Mouse (Mus musculus) adrenal gland, postnatal 10 days (tissue): Measurements from ENCODE around the gene Pkmyt1. TPM values are rescaled to one million over a fixed set of nuclear protein-coding genes. Genes with fewer than 3 reads are reported as not detected.

Experiments used
- DNase-seq: peaks from one replicate; pipeline ENCODE4 v3.0.0; 2021; ENCODE audit warnings: mixed read lengths
- total RNA-seq, 2 experiments: library from RNA; stranded (reverse); gene quantifications; 2 replicates each; pipeline ENCODE4 v1.2.3; 2021

The Pkmyt1 gene
- total RNA-seq, 2 experiments from 2014 or later: 9.1 to 12.8 TPM

DNA sequence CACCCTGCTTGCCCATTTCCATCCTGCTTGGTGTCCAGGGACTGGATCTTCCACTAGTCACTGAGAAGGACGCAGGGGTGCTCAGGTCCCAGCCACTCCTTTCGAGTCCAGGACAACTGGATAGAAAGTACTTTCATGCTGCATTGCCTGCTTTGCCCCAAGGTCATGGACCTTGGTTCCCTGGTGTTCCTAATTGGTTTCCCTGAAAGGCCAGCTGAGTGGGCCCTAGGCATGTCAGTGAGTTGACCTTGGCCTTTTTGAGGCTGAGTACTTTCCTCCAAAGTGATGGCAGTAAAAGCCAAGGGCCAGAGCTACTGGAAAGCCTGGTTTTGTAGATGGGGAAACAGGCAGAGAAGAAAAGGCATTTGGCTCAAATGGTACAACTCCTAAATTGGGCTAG is 4.2 kb upstream of the Pkmyt1 start:
- DNase-seq: no peak

DNA sequence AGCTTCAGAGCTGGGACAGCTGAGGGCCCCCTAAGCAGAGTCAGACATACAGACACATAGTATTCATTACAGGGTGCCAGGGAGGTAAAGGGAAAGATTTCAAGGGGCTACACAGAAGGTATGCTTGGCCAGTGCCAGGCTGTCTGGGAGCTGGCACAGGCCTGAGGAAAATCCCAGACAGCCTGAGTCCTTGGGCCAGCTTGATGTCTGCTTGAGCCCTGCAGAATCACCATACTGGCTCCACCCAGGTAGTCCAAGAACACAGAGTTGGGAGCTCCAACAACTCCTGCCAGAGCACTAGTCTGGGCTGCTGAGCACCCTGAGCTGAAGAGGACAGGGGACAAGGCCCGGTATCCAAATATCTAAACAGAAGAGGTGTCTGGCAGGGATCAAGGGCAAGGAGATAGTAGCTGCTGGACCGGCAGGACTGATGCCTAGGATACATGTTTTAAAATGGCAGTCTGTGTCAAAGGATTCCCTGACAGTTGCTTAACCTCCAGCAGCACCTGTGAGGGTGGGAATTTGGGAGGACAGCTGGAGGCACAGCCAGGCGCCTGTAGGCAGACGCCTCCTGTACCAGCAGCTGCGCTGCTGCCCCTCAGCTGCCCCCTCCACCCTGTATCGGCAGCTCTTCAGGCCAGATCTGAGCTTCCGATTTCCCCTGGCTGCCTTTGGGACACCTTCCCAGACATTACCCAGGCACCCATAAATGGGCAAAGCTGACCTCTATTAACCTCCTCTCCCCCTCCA is 3.6 kb upstream of the Pkmyt1 start, which contains the start of gene 1520401A03Rik:
Gene 1520401A03Rik, minus strand, starts transcription at position 408 of the 750 bp plus-strand sequence.
- no peak for DNase-seq

DNA sequence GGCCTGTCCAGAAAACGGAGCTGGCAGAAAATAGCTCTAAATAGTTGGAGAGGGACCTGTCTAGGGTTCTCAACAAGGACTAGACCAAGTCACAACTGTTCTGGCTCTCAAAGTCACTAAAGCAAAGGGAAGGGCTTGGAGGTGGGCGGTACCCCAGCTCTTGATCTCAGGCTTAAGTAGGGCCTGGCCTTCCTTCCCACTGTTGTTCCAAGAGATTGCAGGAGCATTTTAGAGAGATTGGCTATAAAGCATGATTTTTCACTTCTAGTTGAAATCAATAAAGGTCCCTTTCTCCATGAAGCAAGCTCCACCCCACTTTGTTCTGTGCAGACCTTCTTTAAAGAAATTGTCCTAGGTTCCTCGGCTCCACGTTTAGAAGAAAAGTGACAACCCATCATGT is 659 bp upstream of the Pkmyt1 start:
- DNase-seq: no peak

DNA sequence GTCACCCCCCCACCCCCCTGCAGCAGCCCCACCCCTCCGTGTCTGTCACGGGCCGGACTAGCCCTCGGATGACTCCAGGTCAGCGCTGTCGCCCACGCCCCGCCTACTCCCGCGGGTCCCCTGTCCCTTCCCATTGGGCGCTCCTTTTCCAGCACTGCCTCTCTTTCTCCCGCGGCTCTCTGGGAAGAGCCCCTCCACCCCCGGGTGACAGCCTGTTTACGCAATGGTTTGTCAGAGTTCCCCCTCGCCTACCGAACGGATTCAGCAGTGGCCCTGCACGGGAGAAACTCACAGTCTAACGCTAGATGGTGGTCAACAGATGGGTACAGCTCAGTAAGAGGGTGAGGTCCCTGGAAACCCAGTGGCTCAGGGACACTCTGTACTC is 614 bp downstream of the Pkmyt1 start:
- DNase-seq: peak; percentile 87

DNA sequence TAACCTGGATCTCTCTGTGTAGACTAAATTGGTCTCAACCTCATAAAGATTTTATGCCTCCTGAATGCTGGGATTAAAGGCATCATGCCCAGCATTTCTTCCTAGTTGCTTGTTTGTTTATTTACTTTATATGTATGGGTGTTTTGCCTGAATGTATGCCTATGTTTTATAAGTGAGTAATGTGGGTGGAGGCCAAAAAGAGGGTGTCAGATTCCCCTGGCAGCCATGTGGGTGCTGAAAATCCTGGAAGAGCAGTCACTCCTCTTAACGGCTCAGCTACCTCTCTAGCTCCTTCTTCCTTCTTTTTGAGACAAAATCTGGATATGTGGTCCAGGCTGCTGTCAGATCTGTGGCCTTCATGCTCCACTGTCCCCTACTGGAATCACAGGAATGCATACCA is 4.3 kb downstream of the Pkmyt1 start:
- DNase-seq: no peak

DNA sequence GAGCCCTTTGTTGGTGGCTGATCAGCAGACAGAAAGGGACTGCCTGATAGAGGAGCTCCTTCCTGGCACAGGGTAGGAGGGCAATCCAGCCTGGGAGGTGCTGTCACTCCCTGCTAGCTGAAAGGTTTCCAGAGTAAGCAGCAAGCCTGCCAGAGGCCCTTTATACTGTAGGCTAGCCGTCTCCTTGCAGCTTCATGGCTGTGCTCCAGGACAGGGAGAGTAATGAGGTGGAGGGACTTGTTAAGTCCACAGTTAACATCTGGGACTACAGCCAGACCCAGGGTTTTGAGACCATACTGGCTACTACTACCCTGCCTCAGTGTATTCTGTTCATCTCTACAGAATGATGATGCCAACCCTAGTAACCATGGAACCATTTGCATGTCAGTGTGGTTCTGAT is 8.2 kb downstream of the Pkmyt1 start:
- DNase-seq: no peak

DNA sequence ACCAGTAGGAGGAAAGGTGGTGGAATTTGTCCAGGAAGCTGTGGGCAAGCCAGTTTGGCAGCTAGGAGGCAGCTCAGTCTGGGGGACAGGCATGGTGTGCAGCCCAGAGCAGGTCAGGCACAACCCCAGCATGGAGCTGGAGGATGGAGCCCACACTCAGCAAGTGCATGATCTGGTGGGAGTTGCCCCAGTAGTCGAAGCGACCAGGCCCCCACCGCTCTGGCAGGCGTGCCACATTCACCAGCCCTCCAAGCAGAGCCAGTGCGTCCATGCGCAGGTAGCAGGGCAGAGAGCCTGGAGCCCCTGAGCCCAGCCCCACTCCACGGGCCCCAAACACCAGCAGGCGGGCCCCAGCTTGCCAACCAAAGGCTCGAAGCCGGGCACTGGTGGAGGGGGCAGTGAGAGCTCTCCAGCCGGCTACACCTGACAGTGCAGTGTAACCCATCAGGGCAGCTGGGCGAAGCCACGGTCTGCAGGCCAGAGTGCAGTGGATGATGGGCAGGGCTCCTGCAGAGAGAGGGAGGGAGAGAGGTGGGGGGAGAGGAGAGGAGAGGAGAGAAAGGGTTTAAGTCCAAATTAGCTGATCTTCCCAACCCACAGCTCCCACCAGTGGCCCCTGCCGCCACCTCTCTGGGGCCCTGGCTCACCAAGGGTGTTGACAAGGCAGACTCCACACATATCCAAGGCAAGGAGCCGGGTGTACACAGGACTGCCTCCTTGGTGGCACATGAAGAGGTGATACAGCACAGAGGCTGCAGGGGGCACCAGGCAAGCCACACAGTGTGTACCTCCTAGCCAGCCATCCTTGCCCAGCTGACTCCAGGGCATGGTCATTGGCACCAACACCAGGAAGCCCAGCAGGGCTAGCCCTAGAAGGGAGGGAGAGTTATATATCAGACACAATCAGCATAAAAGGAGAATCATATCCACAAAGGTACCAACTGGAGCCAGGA is 11.6 kb downstream of the Pkmyt1 start:
- DNase-seq: no peak

DNA sequence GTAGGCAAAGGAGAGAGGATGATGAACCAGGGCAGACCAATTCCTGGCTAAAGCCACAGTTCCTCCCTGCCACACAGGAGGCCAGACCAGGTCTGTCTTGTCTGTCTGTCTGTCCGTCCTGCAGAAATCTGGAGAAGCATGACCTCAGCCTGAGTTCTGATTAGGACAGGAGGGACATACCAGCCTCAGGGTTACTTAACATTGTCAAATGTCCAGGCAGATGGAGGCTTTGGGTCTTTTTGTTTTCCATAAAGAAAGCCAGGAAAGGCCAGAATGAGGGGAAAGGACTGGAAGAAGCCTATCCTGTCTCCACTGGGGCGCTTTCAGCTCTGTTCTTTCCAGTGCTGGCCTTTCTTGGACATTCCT is 12.7 kb downstream of the Pkmyt1 start:
- no peak for DNase-seq

DNA sequence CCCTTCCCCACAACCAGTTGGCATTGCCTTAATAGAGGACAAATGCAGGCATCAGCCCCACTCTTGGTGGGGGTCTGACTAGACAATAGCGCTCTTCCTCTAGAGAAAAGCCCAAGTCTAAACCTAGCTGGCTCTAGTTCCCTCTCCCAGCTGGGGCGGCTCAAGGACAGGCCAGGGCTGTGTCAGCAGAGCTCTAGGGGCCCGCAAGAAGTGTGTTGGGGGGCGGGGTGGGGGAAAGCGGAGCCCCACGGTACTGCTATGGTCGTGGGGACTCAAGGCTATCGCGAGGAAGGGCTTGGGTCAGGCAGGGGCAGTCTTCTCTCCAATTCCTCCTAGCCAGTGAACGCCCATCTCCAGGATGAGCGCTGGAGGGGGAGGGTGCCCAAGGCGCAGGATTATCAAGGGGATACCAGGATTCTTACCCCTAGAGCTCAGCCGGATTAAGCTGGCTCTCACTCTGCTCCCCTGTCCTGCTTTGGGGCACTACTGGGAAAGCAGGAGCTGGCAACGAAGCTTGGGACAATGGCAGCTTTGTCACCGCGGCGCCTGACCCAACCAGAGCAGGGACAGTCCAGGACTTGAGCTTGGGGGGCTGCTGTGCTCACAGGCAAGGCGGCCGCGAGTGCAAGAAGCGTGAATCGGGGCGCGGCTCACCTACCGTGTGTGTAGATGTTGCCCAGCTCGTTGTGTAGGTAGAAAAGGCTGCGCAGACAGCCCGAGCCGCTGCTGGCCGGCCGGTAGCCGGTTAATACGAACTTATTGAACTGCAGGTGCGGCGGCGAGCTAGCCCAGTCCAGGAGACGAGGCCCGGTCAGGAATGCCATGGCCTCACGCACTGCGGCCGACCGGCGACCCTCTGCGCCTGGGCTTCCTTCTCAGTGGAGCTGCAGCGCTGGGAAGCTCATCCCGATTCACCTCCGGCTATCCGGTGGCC is 13.3 kb downstream of the Pkmyt1 start:
- no peak for DNase-seq

DNA sequence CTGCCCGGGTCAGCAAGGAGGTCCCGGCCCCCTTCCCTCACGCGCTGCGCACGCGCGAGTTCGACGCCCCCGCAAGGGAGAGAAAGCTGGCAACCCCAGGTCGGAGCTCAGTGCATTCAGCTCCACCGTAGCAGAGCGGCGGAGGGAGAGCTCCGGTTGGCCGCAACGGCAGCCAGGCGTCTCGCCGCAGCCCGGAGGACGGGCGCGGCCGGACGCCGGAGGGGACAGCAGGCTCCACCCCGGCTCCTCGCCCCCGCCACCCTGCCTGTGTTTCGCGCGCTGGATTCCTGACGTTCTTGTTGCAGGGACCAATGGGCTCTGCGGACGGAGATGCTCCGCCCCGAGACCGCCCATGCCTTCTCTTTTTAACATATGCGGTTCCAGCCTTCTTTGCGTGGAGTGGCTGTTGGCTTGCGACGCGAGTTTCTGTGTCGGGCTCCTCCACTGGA is 14.0 kb downstream of the Pkmyt1 start:
- DNase-seq: peak; percentile 93

DNA sequence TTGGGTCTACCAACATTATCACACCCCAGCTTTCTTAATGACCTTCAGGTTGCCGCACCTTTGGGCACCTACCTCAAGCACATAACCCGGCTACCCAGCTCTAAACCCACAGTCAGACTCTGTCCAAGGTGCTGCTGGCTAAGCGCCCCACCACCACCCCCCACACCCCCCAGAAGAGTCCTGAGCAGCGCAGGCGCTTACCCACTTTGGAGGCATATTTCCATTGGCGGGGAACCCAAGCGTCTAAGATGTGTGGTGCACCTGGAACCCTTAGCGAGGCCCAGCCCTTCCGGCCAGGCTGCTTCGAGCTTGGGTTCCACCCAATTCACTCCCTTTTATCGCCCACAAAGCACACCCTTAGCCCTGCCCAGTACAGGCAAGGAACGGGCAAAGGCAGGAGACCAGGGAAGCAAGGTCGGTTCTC is 14.5 kb downstream of the Pkmyt1 start, which contains the start of gene Paqr4:
Gene Paqr4, minus strand, starts transcription at position 270 of the 424 bp plus-strand sequence.
- DNase-seq: no peak

DNA sequence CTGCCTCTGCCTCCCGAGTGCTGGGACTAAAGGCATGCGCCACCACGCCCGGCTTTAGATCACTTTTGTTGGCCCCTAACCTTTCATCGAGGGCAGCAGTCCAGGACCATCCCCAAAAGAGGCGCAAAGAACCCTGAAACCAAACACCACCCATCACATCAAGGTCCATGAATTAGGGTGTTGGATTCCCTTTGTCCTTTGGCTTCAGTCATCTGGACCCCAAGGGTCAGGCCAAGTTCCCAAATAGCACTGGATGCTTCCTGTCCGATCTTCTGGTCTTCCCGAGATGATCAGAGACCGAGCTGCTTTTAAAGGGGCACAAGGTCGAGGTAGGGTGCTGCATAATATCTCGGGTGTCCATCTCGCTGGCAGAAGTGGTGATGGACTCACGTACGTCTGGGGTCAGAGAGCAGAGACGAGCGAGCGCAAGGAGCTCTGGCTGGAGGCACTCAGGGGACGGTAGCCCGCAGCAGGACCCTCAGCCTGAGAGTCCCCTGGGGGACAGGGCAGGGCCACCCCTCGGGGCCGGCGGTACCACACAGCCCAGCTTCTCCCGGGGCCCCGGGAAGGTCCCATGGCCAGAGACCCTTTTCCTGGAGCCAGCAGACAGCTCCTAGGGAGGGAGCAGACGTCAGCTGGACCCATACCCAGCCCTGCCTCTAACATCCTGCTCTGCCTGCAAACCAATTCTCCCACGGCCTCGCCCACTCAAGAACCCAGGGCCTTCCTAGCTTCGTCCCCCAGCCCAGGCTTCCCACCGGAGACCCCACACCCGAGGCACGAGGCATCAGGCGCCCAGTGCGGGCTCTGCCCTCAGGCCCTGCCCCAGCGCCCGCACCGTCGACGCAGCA is 15.4 kb downstream of the Pkmyt1 start:
- no peak for DNase-seq

DNA sequence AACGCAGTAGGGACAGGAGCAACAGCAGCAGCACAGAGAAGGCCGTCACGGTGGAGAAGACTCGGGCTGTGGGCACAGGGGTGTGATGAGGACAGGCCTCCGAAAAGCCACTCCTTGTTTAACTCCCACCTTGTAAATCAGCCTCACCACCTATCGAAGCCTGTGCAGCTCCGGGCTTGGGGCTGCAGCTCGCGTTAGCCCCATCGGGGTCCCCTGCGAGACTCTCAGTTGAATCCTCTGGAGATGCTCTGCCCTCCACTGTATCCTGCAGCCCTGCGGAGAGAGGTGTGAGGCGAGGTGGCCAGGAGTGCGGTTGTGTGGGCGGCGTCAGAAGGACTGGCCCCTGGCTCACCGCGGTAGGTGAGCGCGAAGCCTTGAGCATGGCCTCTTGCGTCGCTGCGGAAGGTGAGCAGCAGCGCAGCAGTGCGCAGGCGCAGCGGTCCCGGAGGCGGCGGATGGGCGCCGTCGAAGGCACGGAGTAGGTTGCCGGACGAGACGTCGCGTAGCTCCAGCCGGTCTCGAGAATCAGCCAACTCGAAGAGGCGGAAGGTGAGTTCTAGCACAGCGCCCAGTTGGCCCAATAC is 16.2 kb downstream of the Pkmyt1 start:
- no peak for DNase-seq

DNA sequence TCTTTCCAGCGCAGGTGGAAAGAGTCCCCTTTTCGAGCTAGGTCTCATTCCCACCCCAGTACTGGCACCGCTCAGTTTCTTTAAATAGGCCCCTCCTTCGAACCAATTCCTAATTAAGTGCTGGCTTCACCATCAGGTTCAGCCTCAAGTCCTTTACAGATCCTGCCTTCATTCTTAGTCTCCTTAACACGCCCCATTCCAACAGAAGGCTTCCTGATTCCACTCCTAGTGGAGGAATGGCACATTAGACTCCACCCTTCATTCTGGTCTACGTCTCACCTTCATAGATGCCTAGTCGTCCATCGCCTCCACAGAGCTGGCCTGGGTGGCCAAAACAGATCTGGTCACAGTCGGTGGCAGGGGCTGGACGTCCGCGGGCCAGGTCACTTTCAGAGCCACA is 16.8 kb downstream of the Pkmyt1 start:
- DNase-seq: no peak

DNA sequence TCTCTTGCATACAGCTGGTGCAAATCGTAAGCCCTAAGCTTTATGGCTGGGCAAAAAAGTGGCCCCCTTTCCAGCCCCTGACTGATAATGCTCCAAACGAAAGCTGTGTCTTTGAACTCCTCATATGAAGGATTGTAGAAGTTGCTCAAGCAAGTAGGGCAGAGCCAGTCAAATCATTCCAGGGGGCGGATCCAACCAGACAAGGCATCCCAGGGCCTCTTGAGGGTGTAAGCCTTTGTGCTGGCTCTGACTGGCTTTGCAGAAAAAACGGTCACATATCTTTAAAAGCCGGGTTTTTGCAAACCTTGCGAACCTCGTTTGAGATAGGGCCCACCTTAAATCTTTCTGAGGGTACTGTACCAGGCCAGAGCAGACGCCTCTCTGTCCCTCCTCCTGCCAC is 17.9 kb downstream of the Pkmyt1 start:
- no peak for DNase-seq

DNA sequence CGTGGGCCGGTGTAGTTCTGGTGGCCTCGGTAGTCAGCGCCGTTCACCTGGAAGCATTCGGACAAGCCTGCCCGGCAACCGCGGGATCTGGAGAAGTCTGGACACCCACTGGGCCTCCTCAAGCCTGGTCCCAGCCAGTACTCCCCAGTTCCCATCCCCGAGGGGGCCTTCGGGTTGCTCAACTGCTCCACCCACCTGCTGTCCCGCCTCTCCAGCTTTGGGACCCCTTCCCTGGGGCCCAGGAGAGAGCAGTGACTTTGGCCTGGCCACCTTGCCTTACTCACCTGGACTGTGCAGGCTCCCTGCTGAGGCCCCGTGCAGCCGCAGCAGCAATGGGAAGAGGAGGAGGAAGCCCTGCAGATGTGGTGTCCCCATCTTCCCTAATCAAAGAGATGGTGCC is 18.5 kb downstream of the Pkmyt1 start:
- no peak for DNase-seq

DNA sequence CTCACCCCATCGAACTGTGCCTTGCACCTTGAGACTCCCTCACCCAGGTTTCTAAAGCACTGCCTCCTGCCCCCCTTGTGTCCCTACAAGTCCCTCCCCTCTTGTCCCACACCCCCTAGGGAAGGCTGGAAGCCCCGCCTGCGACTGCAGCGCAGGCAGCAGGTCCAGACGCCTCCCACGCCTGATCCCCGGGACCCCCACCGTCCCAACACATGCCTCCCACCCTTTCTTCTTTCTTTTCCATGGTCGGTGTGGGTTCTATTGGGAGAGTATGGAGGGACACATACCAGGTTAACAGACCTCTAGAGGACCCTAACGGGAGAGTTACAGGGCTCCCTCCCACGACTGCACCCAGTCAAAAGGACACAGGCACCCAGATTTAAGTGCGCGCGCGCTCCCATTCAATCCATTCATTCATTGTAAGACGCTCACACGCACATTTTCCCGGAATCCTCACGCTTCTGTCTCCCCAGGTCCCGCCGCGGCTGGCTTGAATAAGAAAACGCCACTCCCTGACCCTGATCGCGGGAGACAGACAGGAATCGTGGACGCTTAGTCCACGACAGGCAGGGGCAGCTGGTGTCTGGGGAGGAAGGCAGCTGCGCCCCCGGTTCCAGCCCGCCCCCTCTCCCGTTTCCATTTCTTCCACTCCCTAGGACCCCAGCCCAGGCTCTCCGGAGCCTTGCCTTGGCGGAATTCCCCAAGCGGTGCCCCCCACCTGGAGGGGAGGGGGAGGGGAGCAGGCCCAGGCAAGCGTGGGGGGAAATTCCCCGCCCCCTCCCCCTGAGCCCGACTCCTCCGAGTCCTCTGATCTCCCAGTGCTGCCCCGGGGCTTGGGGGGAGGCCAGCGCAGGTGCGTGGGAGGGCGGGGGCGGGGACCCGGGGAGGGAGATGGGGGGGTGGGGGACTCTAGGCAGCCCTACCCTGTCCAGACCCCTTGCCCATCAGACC is 19.4 kb downstream of the Pkmyt1 start, which contains the start of gene Kremen2:
Gene Kremen2, minus strand, starts transcription at position 533 of the 951 bp plus-strand sequence.
- DNase-seq: no peak

DNA sequence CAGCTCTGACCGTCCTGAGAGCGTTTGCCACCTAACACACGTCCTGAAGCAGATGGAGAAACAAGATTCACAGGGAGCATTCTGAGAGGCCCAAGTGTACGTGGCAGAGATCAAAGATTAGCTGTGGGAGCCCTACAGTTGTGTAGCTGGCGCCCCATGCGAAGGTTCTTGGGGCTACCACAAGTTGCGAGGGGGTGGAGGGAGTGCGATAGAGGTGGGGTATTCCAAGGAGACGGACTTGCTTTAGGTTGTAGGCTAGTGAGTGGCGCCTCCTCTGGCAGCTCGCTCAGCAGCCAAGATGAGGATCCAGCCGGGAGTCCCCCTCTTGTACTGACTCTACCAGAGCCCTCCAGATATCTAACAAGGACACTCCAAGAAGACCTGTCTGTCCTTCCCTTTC is 20.2 kb downstream of the Pkmyt1 start:
- no peak for DNase-seq

DNA sequence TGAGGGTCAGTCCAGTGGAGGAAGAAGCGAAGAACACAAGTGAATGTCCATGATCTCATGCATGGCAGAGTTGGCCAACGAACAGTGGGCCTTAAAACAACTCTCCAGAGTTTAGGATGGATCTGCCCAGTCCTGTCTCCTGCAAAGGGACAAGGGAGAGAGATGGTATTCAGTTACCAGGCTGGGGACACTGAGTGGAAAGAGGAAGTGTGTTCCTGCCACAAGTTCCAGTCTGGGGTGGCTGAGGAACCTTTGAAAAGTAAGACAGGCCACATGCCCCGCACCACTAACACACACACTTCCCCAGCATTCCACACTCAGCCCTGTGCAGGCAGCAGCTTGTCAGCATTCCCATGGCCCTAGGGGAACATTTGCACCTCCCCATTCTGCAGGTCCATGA is 20.6 kb downstream of the Pkmyt1 start:
- no peak for DNase-seq
